Mouse (Mus musculus): Measurements from ENCODE around the gene 4930404N11Rik. TPM values are rescaled to one million over a fixed set of nuclear protein-coding genes. Genes with fewer than 3 reads are reported as not detected.

4930404N11Rik gene
- total RNA-seq, 2 experiments from 2014 or later: 1.6 to 2.0 TPM

DNA sequence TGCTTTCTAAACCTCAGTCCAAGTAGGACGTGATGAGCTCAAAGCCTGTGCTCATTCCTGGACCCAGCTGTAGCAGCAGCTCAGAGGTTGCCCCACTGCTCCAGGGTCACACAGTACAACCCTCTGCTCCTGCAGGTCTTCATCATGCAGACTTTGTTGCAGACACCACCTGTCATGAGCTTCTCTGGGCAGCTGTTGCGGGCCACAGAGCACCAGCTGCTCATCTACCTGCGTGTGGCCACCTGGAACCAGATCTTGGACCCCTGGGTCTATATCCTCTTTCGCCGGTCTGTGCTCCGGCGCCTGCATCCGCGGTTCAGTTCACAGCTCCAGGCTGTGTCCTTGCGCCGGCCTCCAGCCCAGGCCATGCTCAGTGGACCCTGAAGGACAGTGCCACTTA, 31.3 kb downstream of the 4930404N11Rik start:
- no peak for DNase-seq (ENCODE audit: low spot score in 2 of 2)

DNA sequence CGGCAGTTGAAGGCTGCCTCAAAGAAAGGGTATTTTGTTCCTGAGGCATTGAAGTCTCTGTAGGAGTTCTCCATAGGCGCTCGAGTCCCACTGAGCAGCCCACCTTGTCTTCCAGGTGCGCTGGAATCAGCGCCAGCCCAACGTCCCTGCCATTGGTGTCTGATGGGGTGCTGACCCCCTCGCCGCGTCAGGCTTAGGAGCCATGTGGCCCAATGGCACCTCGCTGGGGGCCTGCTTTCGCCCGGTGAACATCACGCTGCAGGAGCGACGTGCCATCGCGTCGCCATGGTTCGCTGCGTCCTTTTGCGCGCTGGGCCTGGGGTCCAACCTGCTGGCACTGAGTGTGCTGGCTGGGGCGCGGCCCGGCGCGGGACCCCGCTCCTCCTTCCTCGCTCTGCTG, 33.3 kb downstream of the 4930404N11Rik start:
- no peak for DNase-seq (ENCODE audit: low spot score in 2 of 2)

DNA sequence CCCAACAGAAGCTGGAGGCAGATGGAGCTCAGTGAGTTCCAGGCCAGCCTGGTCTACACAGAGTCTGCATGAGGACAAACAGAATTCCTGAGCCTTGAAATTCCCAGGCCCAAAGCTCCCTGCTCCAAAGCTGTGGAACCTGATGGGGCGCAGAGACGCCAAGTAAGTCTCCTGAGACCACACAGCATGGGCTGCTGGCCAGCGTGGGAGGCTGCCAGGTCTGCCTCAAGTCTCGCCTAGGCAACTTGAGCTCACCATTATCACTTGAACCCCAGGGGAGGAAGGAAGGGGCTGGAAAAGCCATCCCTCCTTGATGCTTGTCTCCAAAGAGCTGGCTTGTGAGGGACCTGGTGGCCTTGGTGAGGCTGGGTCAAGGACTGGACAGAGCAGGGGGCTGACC, 35.6 kb downstream of the 4930404N11Rik start:
- DNase-seq (ENCODE audit: low spot score in 2 of 2): no peak

DNA sequence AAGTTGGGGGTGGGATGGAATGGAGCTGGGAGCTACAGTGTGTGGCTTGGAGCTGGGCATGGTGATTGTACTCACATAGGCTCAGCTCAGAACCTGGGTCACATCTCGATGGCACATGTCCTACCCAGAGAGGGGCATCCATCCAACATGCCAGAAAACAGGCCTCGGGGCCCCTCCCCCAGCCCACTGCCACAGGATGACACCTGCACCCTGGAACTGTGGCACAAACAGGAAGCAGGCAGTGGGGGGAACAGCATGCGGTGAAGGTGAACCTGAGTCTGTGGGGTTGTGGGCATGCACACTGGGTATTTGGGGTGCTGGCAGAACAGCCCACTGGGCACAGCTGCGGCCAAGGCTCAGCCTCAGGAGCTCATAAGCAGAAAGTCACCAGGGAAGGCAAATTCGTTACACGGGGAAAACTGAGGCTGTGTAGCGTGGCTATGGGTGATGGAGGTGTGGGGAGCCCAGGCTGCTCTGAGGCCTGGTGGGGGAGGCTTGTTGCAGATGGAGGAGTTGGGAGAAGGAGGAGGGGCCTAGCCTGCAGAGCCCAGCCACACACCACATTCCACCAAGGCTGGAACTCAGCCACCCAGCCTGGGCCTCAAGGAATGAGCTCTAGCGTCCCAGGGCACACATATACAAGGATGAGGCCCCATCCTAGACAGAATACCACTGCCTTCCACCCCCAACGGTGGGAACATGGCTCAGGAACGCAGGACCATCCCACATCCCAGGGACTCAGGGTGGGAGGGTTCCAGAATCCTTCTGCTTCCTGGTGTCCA, 36.2 kb downstream of the 4930404N11Rik start:
- DNase-seq (ENCODE audit: low spot score in 2 of 2): no peak

GRCm38 (mm10) chr10:81328386-81328785, 37.2 kb downstream of the 4930404N11Rik start, which contains the start of gene Tbxa2r:
TSS of gene Tbxa2r (plus strand) at chr10:81328731.
- no peak for DNase-seq (ENCODE audit: low spot score in 2 of 2)

DNA sequence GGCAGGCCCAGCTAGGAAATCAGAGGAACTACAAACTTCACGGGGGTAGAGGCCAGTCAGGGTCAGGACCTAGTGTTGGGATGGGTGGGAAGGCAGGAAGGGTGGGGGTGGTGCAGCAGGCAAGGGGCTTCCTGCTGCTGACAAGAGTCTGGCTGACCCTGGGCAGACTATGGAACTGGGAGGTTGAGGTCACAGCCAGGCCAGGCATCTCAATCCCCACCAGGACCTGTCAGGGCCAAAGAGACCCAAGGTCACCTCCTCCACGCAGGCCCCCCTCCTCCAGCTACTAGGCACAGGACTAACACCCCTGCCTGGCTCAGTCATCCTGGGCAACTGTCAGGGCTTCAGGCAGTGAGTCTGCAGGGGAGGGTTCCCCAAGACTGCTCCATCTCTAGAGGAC, 37.7 kb downstream of the 4930404N11Rik start:
- DNase-seq (ENCODE audit: low spot score in 2 of 2): no peak

DNA sequence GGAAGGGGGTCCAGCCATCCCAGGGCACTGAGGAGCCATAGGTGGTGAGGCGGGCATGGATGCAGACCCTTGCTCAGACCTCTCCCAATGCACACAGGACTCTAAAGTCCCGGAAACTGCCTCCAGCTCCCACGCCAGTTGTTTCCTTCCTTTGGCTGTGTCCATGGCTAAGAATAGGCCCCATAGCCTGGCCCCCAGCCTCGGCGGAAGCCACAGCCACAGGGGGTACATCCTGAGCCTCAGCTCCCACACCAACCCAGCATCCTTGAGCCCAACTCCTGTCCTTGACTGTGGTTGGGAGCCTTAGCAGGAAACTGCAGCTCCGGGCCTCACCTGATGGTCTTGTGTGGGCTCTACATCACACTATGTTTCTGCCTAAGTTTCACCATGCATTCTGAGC, 38.8 kb downstream of the 4930404N11Rik start:
- DNase-seq (ENCODE audit: low spot score in 2 of 2): no peak

GRCm38 (mm10) chr10:81325781-81326180, 39.8 kb downstream of the 4930404N11Rik start:
- DNase-seq (ENCODE audit: low spot score in 2 of 2): no peak

DNA sequence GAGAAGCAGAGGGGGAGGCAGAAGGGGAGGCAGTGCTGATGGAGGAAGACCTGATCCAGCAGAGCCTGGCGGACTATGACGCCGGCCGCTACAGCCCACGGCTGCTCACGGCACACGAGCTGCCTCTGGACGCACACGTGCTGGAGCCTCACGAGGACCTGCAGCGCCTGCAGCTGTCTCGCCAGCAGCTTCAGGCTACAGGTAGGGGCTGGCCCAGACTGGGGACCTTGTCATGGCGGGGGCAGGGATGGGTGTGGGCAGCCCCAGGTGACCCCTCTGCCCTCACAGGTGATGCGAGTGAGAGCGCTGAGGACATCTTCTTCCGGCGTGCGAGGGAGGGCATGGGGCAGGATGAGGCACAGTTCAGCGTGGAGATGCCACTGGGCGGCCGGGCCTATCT, 40.4 kb downstream of the 4930404N11Rik start:
- DNase-seq (ENCODE audit: low spot score in 2 of 2): no peak

DNA sequence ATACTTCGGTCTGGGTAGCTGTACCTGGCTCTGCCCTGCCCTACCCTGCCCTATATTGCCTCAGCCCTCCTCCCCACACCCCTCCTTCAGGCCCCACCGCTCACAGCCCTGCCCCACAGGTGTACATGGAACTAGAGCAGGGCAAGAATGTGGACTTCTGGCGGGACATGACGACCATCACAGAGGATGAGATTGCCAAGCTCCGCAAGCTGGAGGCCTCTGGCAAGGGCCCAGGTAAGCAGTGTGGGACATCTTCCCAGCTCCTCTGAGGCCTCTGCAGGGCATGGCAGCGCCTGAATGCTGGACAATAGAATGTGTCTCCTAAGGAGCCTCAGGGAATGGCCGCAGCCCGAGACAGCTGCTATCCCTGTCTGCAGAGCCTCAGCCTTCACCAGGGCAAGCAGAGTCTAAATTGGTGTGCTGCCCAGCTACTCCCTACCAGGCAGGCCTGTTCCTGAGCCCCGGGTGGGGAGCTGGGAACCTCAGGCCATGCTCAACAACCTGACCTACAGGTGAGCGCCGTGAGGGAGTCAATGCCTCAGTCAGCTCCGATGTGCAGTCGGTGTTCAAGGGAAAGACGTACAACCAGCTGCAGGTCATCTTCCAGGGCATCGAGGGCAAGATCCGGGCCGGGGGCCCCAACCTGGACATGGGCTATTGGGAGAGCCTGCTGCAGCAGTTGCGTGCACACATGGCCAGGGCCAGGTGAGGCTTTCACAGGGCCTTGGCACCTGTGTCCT, 41.7 kb downstream of the 4930404N11Rik start:
- DNase-seq (ENCODE audit: low spot score in 2 of 2): no peak

- no peak for DNase-seq (ENCODE audit: low spot score in 2 of 2)
These were observed 42.4 kb downstream of the 4930404N11Rik start for GRCm38 (mm10) chr10:81323141-81323775.

- no peak for DNase-seq (ENCODE audit: low spot score in 2 of 2)
These were observed 43.2 kb downstream of the 4930404N11Rik start for GRCm38 (mm10) chr10:81322444-81322843.

DNA sequence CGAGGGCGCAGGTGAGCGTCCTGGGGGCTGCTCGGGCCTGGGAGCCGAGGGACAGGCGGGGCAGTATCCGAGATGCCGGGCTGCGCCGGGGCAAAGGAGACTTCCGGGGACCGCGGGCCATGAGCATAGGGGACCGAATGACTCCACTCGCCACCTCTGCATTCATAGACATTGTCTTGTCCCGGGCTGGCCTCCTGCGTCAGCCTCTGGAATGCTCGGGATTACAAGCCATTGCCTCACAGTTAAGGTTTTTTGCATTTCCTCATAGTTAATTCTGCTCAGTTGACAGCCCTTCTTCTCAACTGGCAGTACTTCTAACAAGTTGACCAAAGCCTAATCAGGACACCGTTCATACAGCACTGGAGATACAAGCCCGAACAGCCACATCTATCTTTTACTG, 44.2 kb downstream of the 4930404N11Rik start:
- no peak for DNase-seq (ENCODE audit: low spot score in 2 of 2)

DNA sequence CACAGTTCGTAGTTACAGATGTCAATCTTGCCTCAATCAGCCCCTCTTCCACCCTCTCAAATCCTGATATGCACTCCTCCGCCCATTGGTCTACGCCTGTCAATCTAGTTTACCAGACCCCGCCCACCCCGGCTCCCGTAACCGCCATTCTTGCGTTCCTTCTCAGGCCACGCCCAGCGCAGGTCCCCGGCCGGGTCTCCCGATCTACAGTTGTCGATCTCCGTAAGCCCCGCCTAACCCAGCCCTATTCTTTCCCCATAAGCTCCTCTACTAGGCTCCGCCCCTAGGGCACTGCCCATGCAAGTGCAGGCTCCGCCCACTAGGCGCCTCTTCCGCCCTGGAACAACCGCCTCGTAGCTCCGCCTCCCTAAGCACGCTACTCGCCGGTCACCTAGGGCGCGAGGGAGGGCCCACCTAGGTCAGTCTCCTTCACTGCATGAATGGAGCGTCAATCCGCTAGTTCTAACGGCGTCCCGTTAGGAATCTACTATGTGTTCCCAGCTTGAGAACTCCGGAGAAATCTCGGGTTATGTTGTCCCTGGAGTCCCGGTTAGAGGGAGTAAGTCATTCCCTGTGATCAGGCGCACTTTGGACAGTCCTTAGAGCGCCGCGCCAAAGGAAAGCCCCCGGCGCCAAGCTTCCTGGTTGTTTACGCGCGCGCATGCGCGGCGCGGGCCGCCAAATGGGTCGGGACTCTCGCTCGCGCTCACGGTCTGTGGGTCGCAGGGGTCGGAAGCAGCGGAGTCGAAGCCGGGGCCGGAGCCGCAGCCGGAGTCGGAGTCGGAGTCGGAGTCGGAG, 44.9 kb downstream of the 4930404N11Rik start, which contains the start of gene Cactin:
Gene Cactin, plus strand, starts transcription at position 554 of the 798 bp plus-strand sequence.
- DNase-seq (ENCODE audit: low spot score in 2 of 2): peak; percentile 99 to 100

- no peak for DNase-seq (ENCODE audit: low spot score in 2 of 2)
These were observed 45.7 kb downstream of the 4930404N11Rik start for GRCm38 (mm10) chr10:81319741-81320549.

DNA sequence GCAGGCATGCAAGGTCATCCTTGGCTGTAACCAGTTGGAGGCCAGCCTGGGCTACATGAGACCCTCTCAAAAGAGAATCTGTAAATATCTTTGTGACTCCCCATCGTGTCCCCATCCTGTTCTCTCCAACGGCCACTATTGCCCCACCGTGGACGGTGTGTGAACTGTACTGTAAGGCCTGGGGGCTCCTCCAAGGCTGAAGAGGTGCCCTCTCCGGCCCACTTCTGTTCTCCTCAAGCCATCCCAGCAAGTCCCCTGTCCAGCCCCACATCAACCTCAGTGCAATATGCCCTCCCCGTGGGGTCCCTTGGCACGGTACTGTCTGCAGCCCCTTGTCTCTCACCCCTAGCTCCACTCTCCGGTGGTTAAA, 46.3 kb downstream of the 4930404N11Rik start:
- DNase-seq (ENCODE audit: low spot score in 2 of 2): no peak

DNA sequence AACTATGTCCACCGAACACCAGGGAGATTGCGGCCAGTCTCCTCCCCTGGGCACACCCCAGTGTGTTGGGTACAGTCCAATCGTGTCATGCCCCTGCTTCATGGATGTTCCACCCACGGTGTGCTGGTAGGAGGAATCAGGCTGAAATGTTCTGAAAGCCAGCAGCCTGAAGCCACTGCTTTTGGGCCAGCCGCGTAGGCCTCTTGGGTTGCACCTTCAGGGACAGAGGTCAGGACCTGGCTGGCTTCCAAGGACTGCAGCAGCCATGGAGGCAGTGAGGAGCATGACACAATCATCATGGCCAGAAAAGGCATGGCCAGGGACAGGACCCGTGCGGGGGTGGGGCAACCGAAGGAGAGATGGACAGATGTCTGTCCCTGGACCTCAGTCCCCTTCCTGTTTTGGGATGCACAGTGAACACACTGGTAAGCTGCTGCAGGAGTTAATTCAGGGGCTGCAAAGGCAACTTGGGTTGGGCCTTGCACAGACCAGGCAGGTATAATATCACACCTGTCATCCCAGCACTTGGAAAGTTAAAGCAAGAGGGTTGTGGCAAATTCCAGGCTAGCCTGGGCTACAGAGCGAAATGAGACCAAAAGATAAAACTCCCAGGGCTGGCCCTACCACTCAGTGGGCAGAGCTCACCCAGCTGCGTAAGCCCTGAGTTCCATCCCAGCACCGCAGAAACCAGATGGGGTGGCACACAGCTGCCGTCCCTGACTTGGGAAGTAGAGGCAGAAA, 46.9 kb downstream of the 4930404N11Rik start:
- no peak for DNase-seq (ENCODE audit: low spot score in 2 of 2)

- DNase-seq (ENCODE audit: low spot score in 2 of 2): no peak
These were observed 48.3 kb downstream of the 4930404N11Rik start for GRCm38 (mm10) chr10:81317273-81317672.

DNA sequence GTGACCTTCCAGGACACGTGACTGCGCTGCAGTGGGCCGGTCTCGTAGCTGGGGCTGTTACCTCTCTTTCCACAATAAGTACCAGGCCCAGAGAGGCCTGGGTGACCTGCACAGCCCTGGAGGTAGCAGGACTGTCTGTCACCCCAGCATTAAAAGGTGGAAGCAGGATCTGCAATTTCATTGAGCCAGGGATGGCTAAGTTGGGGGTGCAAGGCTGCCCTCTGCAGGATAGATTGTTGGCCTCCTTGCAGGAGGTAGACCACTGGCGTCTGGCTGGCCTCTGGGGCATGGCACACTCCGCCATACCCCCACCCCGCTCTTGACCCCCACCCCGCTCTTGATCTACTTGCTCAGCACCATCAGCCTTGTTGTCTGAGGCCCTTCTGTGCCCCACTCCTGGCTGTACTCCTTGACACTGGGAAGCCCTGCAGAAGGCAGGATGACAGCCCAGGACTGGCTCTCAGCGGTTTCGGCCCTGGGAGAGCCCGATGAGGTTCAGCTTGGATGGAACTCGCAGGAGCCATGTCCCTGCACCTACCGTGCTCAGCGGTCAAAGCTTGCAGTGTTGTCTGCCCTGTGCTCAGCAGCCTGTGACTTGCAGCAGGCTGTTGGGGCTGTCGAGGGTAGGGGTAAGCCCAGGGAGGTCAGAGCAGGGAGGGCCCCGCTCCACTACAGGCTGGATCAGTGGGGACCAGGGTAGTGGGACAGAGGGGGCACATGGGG, 49.1 kb downstream of the 4930404N11Rik start:
- DNase-seq (ENCODE audit: low spot score in 2 of 2): no peak

Measured in layer of hippocampus, adult 18-20 months (tissue).